Mouse (Mus musculus): ENCODE results near the gene Htra1. TPM values are rescaled to one million over a fixed set of nuclear protein-coding genes. Genes with fewer than 3 reads are reported as not detected.
A peak's percentile ranks its signal among the peaks of the same experiment; 100 is the strongest.

The Htra1 gene
- polyA plus RNA-seq, 1 experiment from 2014 or later = 8.3 TPM

DNA sequence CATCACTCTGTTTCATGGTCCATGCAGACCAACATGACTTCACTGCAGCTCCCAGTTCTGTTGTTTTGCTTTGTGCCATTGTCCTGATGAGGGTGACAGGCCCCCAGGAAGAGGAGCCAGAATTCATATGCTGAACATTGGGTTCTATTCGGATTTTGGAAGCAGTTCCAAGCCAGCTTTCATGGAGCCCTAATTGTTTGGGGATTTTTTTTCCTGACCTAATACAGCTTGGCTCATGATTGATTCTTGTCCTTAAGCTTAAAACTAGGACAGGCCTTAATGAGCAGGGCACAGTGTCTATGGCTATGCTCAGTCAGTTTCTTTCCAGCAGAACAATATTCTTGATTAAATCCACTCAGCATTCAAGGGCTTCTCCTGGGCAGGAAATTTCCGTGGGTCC is 17.7 kb upstream of the Htra1 start:
- no peak for DNase-seq (ENCODE audit: low spot score)
- Histone ChIP-seq H3K27me3 (ENCODE audit: control insufficient read depth, insufficient read depth, low read length) (no peaks in the 10 kb centered on the region), H3K4me2 (ENCODE audit: low read depth, low read length) (no peak overlapping the region), H3K36me3 (replicated peaks; ENCODE audit: control insufficient read depth, insufficient read depth, low read depth, low read length) (no peaks in the 10 kb centered on the region), H3K4me1 (ENCODE audit: control insufficient read depth, insufficient read depth, low read length) (no peaks in the 10 kb centered on the region), H3K9ac (replicated peaks; ENCODE audit: low read length) (no peak overlapping the region), H3K9me3 (replicated peaks; ENCODE audit: control insufficient read depth, low read length) (no peaks in the 10 kb centered on the region), H3K4me3 (ENCODE audit: low read depth, low read length) (no peak overlapping the region), H3K27ac (replicated peaks; ENCODE audit: low read depth, low read length) (no peak overlapping the region)
- WGBS = 64% methylated on average over 2 of the region's 2 CpGs
- ATAC-seq (replicated peaks; ENCODE audit: insufficient number of reproducible peaks, low FRiP score, low TSS enrichment, low read depth) = no peak

DNA sequence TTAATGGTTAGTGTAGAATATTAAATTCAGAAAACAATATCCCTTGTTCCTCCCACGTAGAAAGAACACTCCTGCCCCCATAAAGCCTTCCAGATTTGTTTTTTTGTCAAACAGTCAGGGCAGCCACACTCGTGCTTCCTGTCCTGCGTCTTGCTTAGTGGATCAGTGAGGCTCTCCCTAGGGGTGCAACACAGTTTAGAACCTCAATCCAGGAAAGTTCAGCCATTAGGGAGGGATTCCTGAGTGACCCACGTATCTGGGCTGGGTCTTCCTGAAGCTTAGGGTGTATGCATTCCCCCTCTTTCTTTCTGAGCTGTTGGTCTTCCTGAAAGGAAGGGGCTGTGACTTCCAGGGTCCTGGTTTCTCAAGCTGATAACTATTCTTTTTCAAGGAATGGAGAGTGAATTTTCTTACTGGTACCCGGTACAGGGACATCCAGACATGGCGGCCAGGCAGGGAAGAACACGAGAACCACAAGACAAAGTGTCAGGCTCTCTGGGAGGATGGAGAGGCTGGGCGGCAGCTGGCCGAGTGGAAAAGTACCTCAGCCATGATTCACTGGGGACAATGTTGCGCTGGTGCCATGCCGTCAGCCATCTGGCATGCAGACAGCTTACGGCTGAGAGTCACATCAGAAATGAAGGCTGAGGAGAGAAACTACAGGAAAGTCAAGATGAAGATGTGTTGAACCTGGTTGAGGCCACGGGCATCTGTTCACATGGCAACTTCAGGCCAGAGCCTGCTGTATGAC is 12.8 kb upstream of the Htra1 start:
- Histone ChIP-seq H3K4me3 (ENCODE audit: low read depth, low read length) (no peak overlapping the region), H3K36me3 (replicated peaks; ENCODE audit: control insufficient read depth, insufficient read depth, low read depth, low read length) (no peaks in the 10 kb centered on the region), H3K27me3 (ENCODE audit: control insufficient read depth, insufficient read depth, low read length) (no peaks in the 10 kb centered on the region), H3K9ac (replicated peaks; ENCODE audit: low read length) (no peak overlapping the region), H3K4me2 (ENCODE audit: low read depth, low read length) (no peak overlapping the region), H3K27ac (replicated peaks; ENCODE audit: low read depth, low read length) (no peak overlapping the region), H3K9me3 (replicated peaks; ENCODE audit: control insufficient read depth, low read length) (no peaks in the 10 kb centered on the region), H3K4me1 (ENCODE audit: control insufficient read depth, insufficient read depth, low read length) (no peaks in the 10 kb centered on the region)
- ATAC-seq (replicated peaks; ENCODE audit: insufficient number of reproducible peaks, low FRiP score, low TSS enrichment, low read depth) (no peak), DNase-seq (ENCODE audit: low spot score) (no peak)
- 70% methylated on average over 13 of the region's 13 CpGs for WGBS

DNA sequence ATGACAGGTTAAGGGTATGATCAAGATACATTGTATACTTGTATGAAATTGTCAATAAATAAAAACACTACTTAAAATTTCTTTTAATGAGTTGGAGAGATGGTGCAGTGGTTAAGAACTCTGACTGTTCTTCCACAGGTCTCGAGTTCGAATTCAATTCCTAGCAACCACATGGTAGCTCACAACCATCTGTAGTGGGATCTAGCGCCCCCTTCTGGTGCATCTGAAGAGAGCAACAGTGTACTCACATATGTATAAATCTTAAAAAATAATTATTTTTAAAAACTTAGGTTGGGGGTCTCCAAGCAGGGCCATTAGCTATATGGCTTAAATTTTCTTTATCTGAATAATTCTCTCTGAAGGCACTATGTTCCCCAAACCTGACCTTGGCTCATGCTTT is 5.5 kb upstream of the Htra1 start:
- H3K9ac ChIP-seq (replicated peaks; ENCODE audit: low read length) = no peak overlapping the region
- H3K4me1 ChIP-seq (ENCODE audit: control insufficient read depth, insufficient read depth, low read length) = no peaks in the 10 kb centered on the region
- no peak for ATAC-seq (replicated peaks; ENCODE audit: insufficient number of reproducible peaks, low FRiP score, low TSS enrichment, low read depth)
- H3K27ac ChIP-seq (replicated peaks; ENCODE audit: low read depth, low read length) = no peak overlapping the region
- no peak for DNase-seq (ENCODE audit: low spot score)
- H3K36me3 ChIP-seq (replicated peaks; ENCODE audit: control insufficient read depth, insufficient read depth, low read depth, low read length) = no peaks in the 10 kb centered on the region
- H3K9me3 ChIP-seq (replicated peaks; ENCODE audit: control insufficient read depth, low read length) = no peaks in the 10 kb centered on the region
- H3K4me2 ChIP-seq (ENCODE audit: low read depth, low read length) = no peak overlapping the region
- H3K4me3 ChIP-seq (ENCODE audit: low read depth, low read length) = no peak overlapping the region
- WGBS = 68% methylated on average over 3 of the region's 3 CpGs
- peaks cover 16% of the 10 kb centered on the region for H3K27me3 ChIP-seq (ENCODE audit: control insufficient read depth, insufficient read depth, low read length)

DNA sequence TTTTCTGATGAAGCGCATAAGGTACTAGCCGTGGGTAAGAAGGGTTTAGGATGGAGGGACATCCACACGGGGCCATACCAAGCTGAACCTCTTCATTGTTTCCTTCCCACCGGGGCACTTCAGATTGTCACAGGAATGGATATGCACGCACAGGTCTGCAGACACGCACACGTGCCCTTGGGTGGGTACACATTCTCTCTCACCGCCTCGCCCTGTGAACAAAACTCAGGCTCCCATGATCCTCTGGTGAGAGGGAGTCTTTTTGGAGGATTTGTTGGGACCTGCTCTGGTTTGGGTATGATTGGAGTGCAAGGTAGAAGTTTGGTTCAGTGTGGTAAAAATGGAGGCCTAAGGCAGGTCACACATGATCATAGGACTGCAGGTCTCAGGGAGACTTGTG is 3.0 kb upstream of the Htra1 start:
- H3K27me3 ChIP-seq (ENCODE audit: control insufficient read depth, insufficient read depth, low read length) = peaks cover 39% of the 10 kb centered on the region

DNA sequence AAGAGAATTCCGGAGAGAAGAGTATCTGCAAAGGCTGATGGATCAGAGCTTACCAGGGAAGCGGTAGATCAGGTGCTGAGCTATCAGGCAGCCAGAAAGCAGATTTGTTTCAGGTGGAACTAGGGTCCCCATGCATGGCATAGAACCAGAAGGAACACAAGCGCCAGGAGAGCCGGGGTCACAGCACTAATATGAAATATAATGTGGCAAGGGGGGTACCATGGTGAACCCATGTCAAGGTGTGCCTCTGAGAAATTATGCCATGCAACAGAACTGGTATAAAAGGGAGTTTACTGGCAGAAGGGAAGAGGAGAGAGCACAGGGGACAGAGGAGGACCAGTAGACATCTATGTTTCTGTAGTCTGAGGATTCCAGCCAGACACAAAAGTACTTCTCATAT is 1.3 kb upstream of the Htra1 start:
- WGBS = 79% methylated on average over 4 of the region's 4 CpGs
- Histone ChIP-seq H3K4me1 (ENCODE audit: control insufficient read depth, insufficient read depth, low read length) (peaks cover 5% of the 10 kb centered on the region), H3K4me2 (ENCODE audit: low read depth, low read length) (no peak overlapping the region), H3K4me3 (ENCODE audit: low read depth, low read length) (no peak overlapping the region), H3K9ac (replicated peaks; ENCODE audit: low read length) (no peak overlapping the region), H3K27me3 (ENCODE audit: control insufficient read depth, insufficient read depth, low read length) (peaks cover 40% of the 10 kb centered on the region), H3K27ac (replicated peaks; ENCODE audit: low read depth, low read length) (no peak overlapping the region), H3K36me3 (replicated peaks; ENCODE audit: control insufficient read depth, insufficient read depth, low read depth, low read length) (no peaks in the 10 kb centered on the region), H3K9me3 (replicated peaks; ENCODE audit: control insufficient read depth, low read length) (no peaks in the 10 kb centered on the region)
- DNase-seq (ENCODE audit: low spot score) (no peak), ATAC-seq (replicated peaks; ENCODE audit: insufficient number of reproducible peaks, low FRiP score, low TSS enrichment, low read depth) (no peak)

More for the DNA sequence above, 3.0 kb upstream of the Htra1 start:
- Histone ChIP-seq H3K4me3 (ENCODE audit: low read depth, low read length) (no peak overlapping the region), H3K9ac (replicated peaks; ENCODE audit: low read length) (no peak overlapping the region), H3K9me3 (replicated peaks; ENCODE audit: control insufficient read depth, low read length) (no peaks in the 10 kb centered on the region), H3K36me3 (replicated peaks; ENCODE audit: control insufficient read depth, insufficient read depth, low read depth, low read length) (no peaks in the 10 kb centered on the region), H3K27ac (replicated peaks; ENCODE audit: low read depth, low read length) (no peak overlapping the region), H3K4me1 (ENCODE audit: control insufficient read depth, insufficient read depth, low read length) (peaks cover 5% of the 10 kb centered on the region), H3K4me2 (ENCODE audit: low read depth, low read length) (no peak overlapping the region)
- ATAC-seq (replicated peaks; ENCODE audit: insufficient number of reproducible peaks, low FRiP score, low TSS enrichment, low read depth) (no peak), DNase-seq (ENCODE audit: low spot score) (no peak)
- WGBS = 87% methylated on average over 9 of the region's 9 CpGs

DNA sequence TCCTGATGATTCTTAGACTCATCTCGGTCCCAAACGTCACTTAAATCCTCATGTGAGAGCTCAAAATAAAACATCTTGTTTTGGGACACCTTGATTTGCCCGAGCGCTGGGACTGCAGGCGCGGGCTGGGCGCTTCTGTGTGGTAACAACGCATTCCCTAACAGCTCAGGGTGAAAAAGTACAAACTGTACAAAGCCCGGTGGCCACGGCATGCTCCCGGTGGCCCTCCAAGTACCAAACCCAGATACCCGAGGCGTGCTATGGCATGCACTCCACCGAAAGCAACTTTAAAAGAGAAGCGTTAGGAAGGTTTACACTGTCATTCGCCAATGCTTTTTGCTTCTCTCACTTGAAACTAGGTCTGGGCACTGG is 504 bp upstream of the Htra1 start:
- peaks cover 40% of the 10 kb centered on the region for H3K27me3 ChIP-seq (ENCODE audit: control insufficient read depth, insufficient read depth, low read length)
- H3K4me2 ChIP-seq (ENCODE audit: low read depth, low read length) = peak overlapping the region; percentile 59
- peak overlapping the region; percentile 48 for H3K4me3 ChIP-seq (ENCODE audit: low read depth, low read length)
- ATAC-seq (replicated peaks; ENCODE audit: insufficient number of reproducible peaks, low FRiP score, low TSS enrichment, low read depth) = no peak
- no peak overlapping the region for H3K27ac ChIP-seq (replicated peaks; ENCODE audit: low read depth, low read length)
- H3K4me1 ChIP-seq (ENCODE audit: control insufficient read depth, insufficient read depth, low read length) = peaks cover 5% of the 10 kb centered on the region
- WGBS = 11% methylated on average over 16 of the region's 16 CpGs
- H3K36me3 ChIP-seq (replicated peaks; ENCODE audit: control insufficient read depth, insufficient read depth, low read depth, low read length) = no peaks in the 10 kb centered on the region
- no peak overlapping the region for H3K9ac ChIP-seq (replicated peaks; ENCODE audit: low read length)
- DNase-seq (ENCODE audit: low spot score) = no peak
- no peaks in the 10 kb centered on the region for H3K9me3 ChIP-seq (replicated peaks; ENCODE audit: control insufficient read depth, low read length)

DNA sequence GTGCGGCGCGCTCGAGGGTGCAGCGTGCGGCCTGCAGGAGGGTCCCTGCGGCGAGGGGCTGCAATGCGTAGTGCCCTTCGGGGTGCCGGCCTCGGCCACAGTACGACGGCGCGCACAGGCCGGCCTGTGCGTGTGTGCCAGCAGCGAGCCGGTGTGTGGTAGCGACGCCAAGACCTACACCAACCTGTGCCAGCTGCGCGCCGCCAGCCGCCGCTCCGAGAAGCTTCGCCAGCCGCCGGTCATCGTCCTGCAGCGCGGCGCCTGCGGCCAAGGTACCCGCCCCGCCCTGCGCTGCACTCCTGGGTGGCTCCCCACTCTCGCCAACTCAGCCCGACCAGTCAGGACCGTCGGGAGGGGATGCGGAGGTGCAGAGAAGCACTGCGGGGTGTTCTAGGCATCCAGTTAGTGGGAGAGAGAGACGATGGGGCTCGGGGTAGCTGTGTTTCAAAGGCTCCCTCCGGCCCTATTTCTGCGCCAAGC is 601 bp downstream of the Htra1 start:
- WGBS = 1% methylated on average over 49 of the region's 49 CpGs
- Histone ChIP-seq H3K9ac (replicated peaks; ENCODE audit: low read length) (peak overlapping the region; percentile 34; the same call in 1 of the 2 replicates), H3K4me1 (ENCODE audit: control insufficient read depth, insufficient read depth, low read length) (peaks cover 5% of the 10 kb centered on the region), H3K27me3 (ENCODE audit: control insufficient read depth, insufficient read depth, low read length) (peaks cover 40% of the 10 kb centered on the region), H3K4me3 (ENCODE audit: low read depth, low read length) (peak overlapping the region; percentile 48), H3K9me3 (replicated peaks; ENCODE audit: control insufficient read depth, low read length) (no peaks in the 10 kb centered on the region), H3K36me3 (replicated peaks; ENCODE audit: control insufficient read depth, insufficient read depth, low read depth, low read length) (no peaks in the 10 kb centered on the region), H3K4me2 (ENCODE audit: low read depth, low read length) (peak overlapping the region; percentile 59), H3K27ac (replicated peaks; ENCODE audit: low read depth, low read length) (no peak overlapping the region)
- ATAC-seq (replicated peaks; ENCODE audit: insufficient number of reproducible peaks, low FRiP score, low TSS enrichment, low read depth) = 0 out of 2 replicates have a peak, but pooled peaks have one; percentile 24
- peak; percentile 14 for DNase-seq (ENCODE audit: low spot score)

DNA sequence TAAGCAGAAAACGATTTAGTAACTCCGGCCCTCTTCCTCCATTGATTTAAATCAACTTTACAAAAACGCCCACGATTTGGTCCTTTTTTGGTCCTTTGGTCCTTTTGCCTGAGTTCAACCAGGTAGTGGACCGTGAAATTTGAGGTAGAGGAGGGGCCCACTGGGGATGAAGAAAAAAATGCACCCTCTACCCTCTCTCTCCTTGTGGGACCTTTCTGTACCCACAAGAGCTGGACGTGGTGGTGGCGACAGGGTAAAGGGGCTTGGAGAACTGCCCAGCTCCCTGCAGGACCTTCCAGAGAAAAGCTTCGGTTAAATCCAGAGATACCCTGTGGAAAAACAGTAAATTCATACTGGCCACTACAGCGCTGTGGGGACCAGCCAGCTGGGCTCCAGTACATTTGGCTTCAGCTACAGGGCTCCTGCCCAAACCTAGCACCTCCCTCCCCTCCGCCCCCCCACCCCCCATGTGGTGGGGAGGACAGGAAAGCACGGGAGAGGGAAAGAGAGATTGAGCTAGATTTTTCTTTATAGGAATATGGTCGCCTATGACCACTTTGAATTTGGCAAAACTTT is 1.4 kb downstream of the Htra1 start:
- Histone ChIP-seq H3K9ac (replicated peaks; ENCODE audit: low read length) (no peak overlapping the region), H3K27me3 (ENCODE audit: control insufficient read depth, insufficient read depth, low read length) (peaks cover 40% of the 10 kb centered on the region), H3K27ac (replicated peaks; ENCODE audit: low read depth, low read length) (no peak overlapping the region), H3K4me1 (ENCODE audit: control insufficient read depth, insufficient read depth, low read length) (peaks cover 5% of the 10 kb centered on the region), H3K4me2 (ENCODE audit: low read depth, low read length) (no peak overlapping the region), H3K9me3 (replicated peaks; ENCODE audit: control insufficient read depth, low read length) (no peaks in the 10 kb centered on the region), H3K4me3 (ENCODE audit: low read depth, low read length) (no peak overlapping the region), H3K36me3 (replicated peaks; ENCODE audit: control insufficient read depth, insufficient read depth, low read depth, low read length) (no peaks in the 10 kb centered on the region)
- DNase-seq (ENCODE audit: low spot score) (no peak), ATAC-seq (replicated peaks; ENCODE audit: insufficient number of reproducible peaks, low FRiP score, low TSS enrichment, low read depth) (no peak)
- 31% methylated on average over 12 of the region's 12 CpGs for WGBS
